Mouse (Mus musculus) embryonic fibroblast, embryonic 13.5 days (primary cell): ENCODE measurements around the gene Hipk2. TPM values are rescaled to one million over a fixed set of nuclear protein-coding genes. Genes with fewer than 3 reads are reported as not detected.

Experiments
- H3K27ac ChIP-seq: 2 replicates; pipeline ENCODE4 v1.5.1; 2012; ENCODE audit warnings: low read length, control low read depth, inconsistent platforms; ENCODE audit not compliant: insufficient read depth
- H3K4me1 ChIP-seq: 2 replicates; pipeline ENCODE4 v1.6.1; 2011; ENCODE audit warnings: low read length; ENCODE audit not compliant: control insufficient read depth, insufficient read depth
- H3K4me3 ChIP-seq: 2 replicates; pipeline ENCODE4 v1.5.1; 2011; ENCODE audit warnings: mild to moderate bottlenecking, control low read depth, low read length; ENCODE audit not compliant: insufficient read depth
- CTCF ChIP-seq: IDR thresholded peaks from 2 replicates; pipeline ENCODE4 v1.5.1; 2011; ENCODE audit warnings: mild to moderate bottlenecking, control low read depth, low read length, moderate library complexity, borderline replicate concordance; ENCODE audit not compliant: insufficient read depth
- POLR2A ChIP-seq: IDR thresholded peaks from 2 replicates; pipeline ENCODE4 v1.6.1; 2011; ENCODE audit warnings: low read depth, mild to moderate bottlenecking, control low read depth, low read length, moderate library complexity
- polyA plus RNA-seq: library from polyadenylated mRNA; stranded (reverse); fragments of >200 nt; gene quantifications from 2 replicates; pipeline ENCODE4 v1.2.4, GENCODE M21; 2011; ENCODE audit warnings: low read depth; ENCODE audit not compliant: missing spikeins, insufficient read length

Hipk2 gene
- polyA plus RNA-seq, 1 experiment = 33.1 TPM

- H3K27ac ChIP-seq = no peak overlapping the region
- TF ChIP-seq CTCF (no peak), POLR2A (no peak)
- no peak overlapping the region for H3K4me3 ChIP-seq
- no peaks in the 10 kb centered on the region for H3K4me1 ChIP-seq
Measured at GRCm38 (mm10) chr6:38730169-38731146, 145.5 kb downstream of the Hipk2 start.

- no peaks in the 10 kb centered on the region for H3K4me1 ChIP-seq
- no peak for TF ChIP-seq CTCF
- H3K27ac ChIP-seq = no peak overlapping the region
- H3K4me3 ChIP-seq = no peak overlapping the region
Measured at GRCm38 (mm10) chr6:38725515-38725914, 150.4 kb downstream of the Hipk2 start.

- TF ChIP-seq CTCF (no peak), POLR2A (no peak)
- no peak overlapping the region for H3K4me3 ChIP-seq
Measured at GRCm38 (mm10) chr6:38721361-38721760, 154.6 kb downstream of the Hipk2 start.

GRCm38 (mm10) chr6:38719229-38719628 lies 156.7 kb downstream of the Hipk2 start:
- TF ChIP-seq CTCF = no peak
- no peak for TF ChIP-seq POLR2A
- H3K4me1 ChIP-seq = no peaks in the 10 kb centered on the region

More at GRCm38 (mm10) chr6:38721361-38721760, 154.6 kb downstream of the Hipk2 start:
- H3K4me1 ChIP-seq = no peaks in the 10 kb centered on the region
- no peak overlapping the region for H3K27ac ChIP-seq

GRCm38 (mm10) chr6:38718625-38719024 lies 157.3 kb downstream of the Hipk2 start:
- Histone ChIP-seq H3K27ac (no peak overlapping the region), H3K4me1 (no peaks in the 10 kb centered on the region), H3K4me3 (no peak overlapping the region)
- TF ChIP-seq CTCF = no peak
- TF ChIP-seq POLR2A = no peak

More at GRCm38 (mm10) chr6:38719229-38719628, 156.7 kb downstream of the Hipk2 start:
- no peak overlapping the region for H3K27ac ChIP-seq
- no peak overlapping the region for H3K4me3 ChIP-seq

GRCm38 (mm10) chr6:38715881-38716280 lies 160.1 kb downstream of the Hipk2 start:
- Histone ChIP-seq H3K27ac (no peak overlapping the region), H3K4me3 (no peak overlapping the region), H3K4me1 (no peaks in the 10 kb centered on the region)
- TF ChIP-seq CTCF = no peak
- no peak for TF ChIP-seq POLR2A

- no peak overlapping the region for H3K4me3 ChIP-seq
- no peaks in the 10 kb centered on the region for H3K4me1 ChIP-seq
- H3K27ac ChIP-seq = no peak overlapping the region
- TF ChIP-seq POLR2A = no peak
- TF ChIP-seq CTCF = no peak
Measured at GRCm38 (mm10) chr6:38713957-38714898, 161.7 kb downstream of the Hipk2 start.

- no peak overlapping the region for H3K27ac ChIP-seq
- no peaks in the 10 kb centered on the region for H3K4me1 ChIP-seq
- H3K4me3 ChIP-seq = no peak overlapping the region
- no peak for TF ChIP-seq POLR2A
Measured at GRCm38 (mm10) chr6:38710449-38710848, 165.5 kb downstream of the Hipk2 start.

- Histone ChIP-seq H3K27ac (no peak overlapping the region), H3K4me3 (no peak overlapping the region), H3K4me1 (no peaks in the 10 kb centered on the region)
- TF ChIP-seq CTCF (no peak), POLR2A (no peak)
Measured at GRCm38 (mm10) chr6:38704264-38704984, 171.5 kb downstream of the Hipk2 start.
